Mouse (Mus musculus): ENCODE data around the gene Cep57. TPM values are rescaled to one million over a fixed set of nuclear protein-coding genes. Genes with fewer than 3 reads are reported as not detected.
"Not testable (repeated sequence)": the region's sequence is repeated elsewhere in the genome, so short reads cannot be mapped to it uniquely, and the experiment has no call there.

Gene Cep57
- polyA plus RNA-seq, 1 experiment from 2014 or later: 26.5 TPM

GRCm38 (mm10) chr9:13809937-13810336 is 17.0 kb downstream of the Cep57 start:
- Histone ChIP-seq H3K9me3 (ENCODE audit: control insufficient read depth) (no peaks in the 10 kb centered on the region), H3K4me1 (replicated peaks; ENCODE audit: control insufficient read depth, insufficient read depth, low read length) (no peaks in the 10 kb centered on the region), H3K4me3 (ENCODE audit: low read depth, low read length) (no peak overlapping the region), H3K9ac (ENCODE audit: low read depth, low read length) (no peak overlapping the region), H3K4me2 (replicated peaks; ENCODE audit: low read depth) (no peak overlapping the region), H3K27ac (ENCODE audit: low read depth, low read length) (no peak overlapping the region), H3K36me3 (ENCODE audit: control insufficient read depth, insufficient read depth) (peaks cover 72% of the 10 kb centered on the region), H3K27me3 (replicated peaks; ENCODE audit: control insufficient read depth, insufficient read depth, low read length) (no peaks in the 10 kb centered on the region)
- TF ChIP-seq CTCF (IDR thresholded peaks at IDR 0.05; ENCODE audit: low read depth): peak; percentile 56
- ATAC-seq: no peak

DNA sequence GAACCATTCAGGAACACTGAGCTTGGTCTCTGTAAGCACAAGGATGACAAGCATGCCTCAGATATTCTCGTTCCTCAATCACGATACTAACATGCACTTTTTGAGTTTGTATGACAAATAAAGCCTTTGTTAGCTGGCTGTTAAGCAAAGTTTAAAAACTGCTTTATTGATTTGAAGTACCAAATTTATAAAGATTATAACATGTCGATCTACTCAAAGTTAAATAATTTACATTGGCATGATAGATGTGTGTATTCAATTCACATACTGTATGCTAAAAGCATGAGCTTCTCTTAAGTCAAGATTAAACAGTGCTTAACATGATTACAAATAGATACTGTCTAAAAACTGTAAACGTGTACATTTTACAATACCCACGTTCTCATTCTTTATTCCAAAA is 19.2 kb downstream of the Cep57 start:
- Histone ChIP-seq H3K4me2 (replicated peaks; ENCODE audit: low read depth) (no peak overlapping the region), H3K36me3 (ENCODE audit: control insufficient read depth, insufficient read depth) (peaks cover 73% of the 10 kb centered on the region), H3K9ac (ENCODE audit: low read depth, low read length) (no peak overlapping the region), H3K27ac (ENCODE audit: low read depth, low read length) (no peak overlapping the region), H3K27me3 (replicated peaks; ENCODE audit: control insufficient read depth, insufficient read depth, low read length) (no peaks in the 10 kb centered on the region), H3K4me3 (ENCODE audit: low read depth, low read length) (no peak overlapping the region), H3K4me1 (replicated peaks; ENCODE audit: control insufficient read depth, insufficient read depth, low read length) (no peaks in the 10 kb centered on the region), H3K9me3 (ENCODE audit: control insufficient read depth) (no peaks in the 10 kb centered on the region)
- TF ChIP-seq CTCF (IDR thresholded peaks at IDR 0.05; ENCODE audit: low read depth): no peak
- 76% methylated on average over 5 of the region's 5 CpGs for WGBS
- ATAC-seq: no peak

DNA sequence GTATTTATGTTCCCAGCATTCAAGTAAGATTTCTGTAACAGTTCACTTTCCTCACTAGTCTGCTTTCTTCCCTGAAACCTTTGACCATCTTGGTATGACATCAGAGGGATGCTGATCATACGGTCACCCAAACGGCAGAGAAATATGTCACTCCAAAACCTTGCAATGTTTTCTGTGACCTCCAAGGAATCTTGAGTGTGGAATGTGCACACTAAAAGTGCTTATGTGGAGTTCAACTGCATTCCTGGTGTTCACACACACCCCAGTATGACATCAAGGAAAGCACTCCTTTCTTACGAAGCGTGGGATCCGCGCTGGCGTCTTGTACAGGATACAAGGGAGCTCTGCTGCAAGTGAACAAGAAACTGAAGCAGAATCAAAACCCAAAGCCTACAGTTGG is 20.1 kb downstream of the Cep57 start:
- Histone ChIP-seq H3K9me3 (ENCODE audit: control insufficient read depth) (no peaks in the 10 kb centered on the region), H3K9ac (ENCODE audit: low read depth, low read length) (no peak overlapping the region), H3K4me2 (replicated peaks; ENCODE audit: low read depth) (no peak overlapping the region), H3K36me3 (ENCODE audit: control insufficient read depth, insufficient read depth) (peaks cover 74% of the 10 kb centered on the region), H3K4me1 (replicated peaks; ENCODE audit: control insufficient read depth, insufficient read depth, low read length) (no peaks in the 10 kb centered on the region), H3K4me3 (ENCODE audit: low read depth, low read length) (no peak overlapping the region), H3K27ac (ENCODE audit: low read depth, low read length) (no peak overlapping the region), H3K27me3 (replicated peaks; ENCODE audit: control insufficient read depth, insufficient read depth, low read length) (no peaks in the 10 kb centered on the region)
- ATAC-seq: no peak
- 90% methylated on average over 7 of the region's 7 CpGs for WGBS
- no peak for TF ChIP-seq CTCF (IDR thresholded peaks at IDR 0.05; ENCODE audit: low read depth)

DNA sequence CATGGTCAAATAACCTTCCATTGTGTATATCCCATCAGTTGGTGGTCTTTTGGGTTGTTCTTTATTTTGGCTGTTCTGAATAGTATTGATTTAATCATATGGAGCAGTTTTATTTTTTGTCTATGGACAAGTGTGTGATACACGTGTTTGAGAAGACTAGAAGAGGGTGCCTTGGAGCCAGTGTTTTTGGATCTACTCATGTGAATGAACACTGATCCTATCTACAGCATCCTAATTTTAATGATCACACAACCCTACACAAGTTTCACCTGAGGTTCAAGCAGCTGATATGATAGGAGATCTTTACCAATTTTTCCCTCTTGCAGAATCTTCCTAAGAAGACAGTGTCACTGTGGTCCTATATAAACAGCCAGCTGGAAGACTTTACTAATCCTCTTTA is 22.4 kb downstream of the Cep57 start:
- Histone ChIP-seq H3K27me3 (replicated peaks; ENCODE audit: control insufficient read depth, insufficient read depth, low read length) (no peaks in the 10 kb centered on the region), H3K27ac (ENCODE audit: low read depth, low read length) (no peak overlapping the region), H3K9me3 (ENCODE audit: control insufficient read depth) (no peaks in the 10 kb centered on the region), H3K4me1 (replicated peaks; ENCODE audit: control insufficient read depth, insufficient read depth, low read length) (no peaks in the 10 kb centered on the region), H3K9ac (ENCODE audit: low read depth, low read length) (no peak overlapping the region), H3K4me3 (ENCODE audit: low read depth, low read length) (no peak overlapping the region), H3K4me2 (replicated peaks; ENCODE audit: low read depth) (no peak overlapping the region), H3K36me3 (ENCODE audit: control insufficient read depth, insufficient read depth) (peaks cover 70% of the 10 kb centered on the region)
- TF ChIP-seq CTCF (IDR thresholded peaks at IDR 0.05; ENCODE audit: low read depth): no peak
- no peak for ATAC-seq
- 75% methylated on average over 1 of the region's 1 CpGs for WGBS

- TF ChIP-seq CTCF (IDR thresholded peaks at IDR 0.05; ENCODE audit: low read depth): no peak
- Histone ChIP-seq H3K27ac (ENCODE audit: low read depth, low read length) (no peak overlapping the region), H3K4me3 (ENCODE audit: low read depth, low read length) (no peak overlapping the region), H3K4me1 (replicated peaks; ENCODE audit: control insufficient read depth, insufficient read depth, low read length) (no peaks in the 10 kb centered on the region), H3K4me2 (replicated peaks; ENCODE audit: low read depth) (no peak overlapping the region), H3K27me3 (replicated peaks; ENCODE audit: control insufficient read depth, insufficient read depth, low read length) (no peaks in the 10 kb centered on the region), H3K9ac (ENCODE audit: low read depth, low read length) (no peak overlapping the region), H3K9me3 (ENCODE audit: control insufficient read depth) (no peaks in the 10 kb centered on the region), H3K36me3 (ENCODE audit: control insufficient read depth, insufficient read depth) (peaks cover 50% of the 10 kb centered on the region)
- no peak for ATAC-seq
- WGBS: 89% methylated on average over 2 of the region's 2 CpGs
These were observed 32.2 kb downstream of the Cep57 start for GRCm38 (mm10) chr9:13794756-13795155.

DNA sequence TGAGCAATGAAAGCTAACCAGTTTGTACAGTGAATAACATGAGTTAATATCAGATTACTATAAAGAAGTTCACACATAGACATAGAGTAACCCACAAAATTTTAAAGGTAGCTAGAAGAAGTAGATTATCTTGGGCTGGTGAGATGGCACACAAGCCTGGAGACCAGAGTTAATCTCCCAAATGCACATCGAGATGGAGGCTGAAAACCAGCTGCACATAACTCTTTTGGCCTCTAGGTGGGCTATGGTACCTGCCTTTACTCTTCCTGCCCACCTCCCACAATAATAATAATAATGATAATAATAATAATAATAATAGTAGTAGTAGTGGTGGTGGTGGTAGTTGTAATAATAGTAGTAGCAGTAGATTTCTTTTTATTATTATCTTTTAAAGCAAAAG is 32.6 kb downstream of the Cep57 start:
- Histone ChIP-seq H3K36me3 (ENCODE audit: control insufficient read depth, insufficient read depth) (peaks cover 47% of the 10 kb centered on the region), H3K9me3 (ENCODE audit: control insufficient read depth) (no peaks in the 10 kb centered on the region), H3K4me2 (replicated peaks; ENCODE audit: low read depth) (no peak overlapping the region), H3K27ac (ENCODE audit: low read depth, low read length) (no peak overlapping the region), H3K4me3 (ENCODE audit: low read depth, low read length) (no peak overlapping the region), H3K9ac (ENCODE audit: low read depth, low read length) (no peak overlapping the region), H3K27me3 (replicated peaks; ENCODE audit: control insufficient read depth, insufficient read depth, low read length) (no peaks in the 10 kb centered on the region), H3K4me1 (replicated peaks; ENCODE audit: control insufficient read depth, insufficient read depth, low read length) (no peaks in the 10 kb centered on the region)
- no peak for ATAC-seq
- WGBS: 71% methylated on average over 1 of the region's 1 CpGs
- 0 out of 2 replicates have a peak, but pooled peaks have one; percentile 11 for TF ChIP-seq CTCF (IDR thresholded peaks at IDR 0.05; ENCODE audit: low read depth)

DNA sequence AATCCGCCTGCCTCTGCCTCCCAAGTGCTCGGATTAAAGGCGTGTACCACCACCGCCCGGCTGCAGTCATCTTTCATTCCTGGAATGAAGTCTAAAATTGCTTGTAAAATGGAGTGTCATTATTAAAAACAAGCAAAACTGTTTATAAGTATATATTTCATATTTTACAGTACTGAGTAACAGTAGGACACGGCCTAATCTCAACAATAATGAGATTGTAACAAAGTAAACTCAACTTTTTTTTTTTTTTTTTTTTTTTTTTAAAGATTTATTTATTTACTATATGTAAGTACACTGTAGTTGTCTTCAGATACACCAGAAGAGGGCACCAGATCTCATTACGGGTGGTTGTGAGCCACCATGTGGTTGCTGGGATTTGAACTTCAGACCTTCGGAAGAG is 36.0 kb downstream of the Cep57 start:
- H3K27me3 ChIP-seq (replicated peaks; ENCODE audit: control insufficient read depth, insufficient read depth, low read length); H3K4me3 ChIP-seq (ENCODE audit: low read depth, low read length); H3K4me2 ChIP-seq (replicated peaks; ENCODE audit: low read depth); H3K27ac ChIP-seq (ENCODE audit: low read depth, low read length); H3K9me3 ChIP-seq (ENCODE audit: control insufficient read depth); H3K4me1 ChIP-seq (replicated peaks; ENCODE audit: control insufficient read depth, insufficient read depth, low read length); H3K9ac ChIP-seq (ENCODE audit: low read depth, low read length); ATAC-seq: not testable (repeated sequence)
- 98% methylated on average over 7 of the region's 8 CpGs for WGBS
- H3K36me3 ChIP-seq (ENCODE audit: control insufficient read depth, insufficient read depth): peaks cover 49% of the 10 kb centered on the region
